Mouse (Mus musculus) adrenal gland, adult (tissue): Measurements from ENCODE around the gene Gpr182.
A peak's percentile ranks its signal among the peaks of the same experiment; 100 is the strongest.

Experiments
- DNase-seq, 2 experiments: peaks; one replicate each; pipeline ENCODE4 v3.0.0; 2022 to 2023; ENCODE audit warnings: low spot score in 1 of 2; ENCODE audit not compliant: inconsistent age in 2 of 2

Gene Gpr182

DNA sequence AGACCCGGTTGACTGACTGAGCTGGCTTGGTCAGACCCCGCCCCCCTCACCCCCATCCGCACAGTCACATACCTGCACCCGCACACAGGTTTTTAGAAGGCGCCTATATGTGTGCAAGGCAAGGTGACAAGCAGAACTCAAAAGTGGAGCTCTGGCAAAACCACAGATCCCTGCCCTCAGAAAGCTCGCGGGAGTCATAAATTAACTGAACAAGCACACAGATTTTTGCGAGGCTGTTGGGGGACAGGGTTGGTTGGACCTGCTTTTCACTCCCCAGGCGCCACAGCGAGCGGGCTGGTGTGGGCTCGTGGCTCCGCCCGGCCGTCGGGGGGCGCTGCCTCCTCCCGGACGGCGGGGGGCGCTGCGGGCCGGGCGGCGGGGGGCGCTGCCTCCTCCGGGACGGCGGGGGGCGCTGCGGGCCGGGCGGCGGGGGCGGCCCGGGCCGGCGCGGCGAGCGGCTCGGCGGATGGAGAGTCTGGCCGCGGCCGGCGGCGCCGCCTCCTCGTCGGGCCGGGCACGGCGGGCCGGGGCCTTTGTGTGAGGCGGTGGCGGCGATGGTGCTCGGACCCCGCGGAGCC is 12.4 kb downstream of the Gpr182 start, which contains the start of gene Zbtb39:
Zbtb39 (plus strand) TSS at position 456 of the 578 bp plus-strand sequence.
- peak; percentile 87 to 94 for DNase-seq

DNA sequence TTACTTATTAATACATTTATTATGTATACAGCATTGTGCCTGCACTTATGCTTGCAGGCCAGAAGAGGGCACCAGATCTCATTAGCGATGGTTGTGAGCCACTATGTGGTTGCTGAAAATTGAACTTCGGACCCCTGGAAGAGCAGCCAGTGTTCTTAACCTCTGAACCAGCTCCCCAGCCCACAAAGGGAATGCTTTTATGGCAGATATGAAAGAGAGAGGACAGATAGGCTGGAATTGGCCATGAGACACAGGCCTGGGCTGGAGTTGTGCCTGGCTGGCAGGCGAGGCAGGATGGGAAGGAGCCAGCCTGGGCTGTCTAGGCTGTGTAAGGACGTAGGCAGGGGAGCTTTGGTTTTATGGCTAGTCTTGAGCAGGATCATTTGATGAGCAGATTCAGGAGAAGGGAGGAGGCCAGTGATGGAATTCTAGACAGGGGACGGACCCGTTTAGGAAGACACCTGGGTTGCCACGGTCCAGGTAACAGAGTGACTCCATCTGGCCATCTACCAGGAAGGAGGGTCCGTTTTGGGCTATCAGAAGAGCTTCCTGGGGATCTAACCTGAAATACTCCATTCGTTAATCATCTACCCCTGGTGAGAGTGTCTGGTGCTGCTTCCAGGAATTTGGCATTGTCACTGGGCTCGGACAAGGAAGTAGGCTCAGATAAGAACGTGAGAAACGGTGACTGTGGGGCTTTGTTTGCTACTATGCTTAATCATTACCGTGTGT is 13.2 kb downstream of the Gpr182 start:
- peak in 1 of 2 experiments; percentile 69 for DNase-seq

DNA sequence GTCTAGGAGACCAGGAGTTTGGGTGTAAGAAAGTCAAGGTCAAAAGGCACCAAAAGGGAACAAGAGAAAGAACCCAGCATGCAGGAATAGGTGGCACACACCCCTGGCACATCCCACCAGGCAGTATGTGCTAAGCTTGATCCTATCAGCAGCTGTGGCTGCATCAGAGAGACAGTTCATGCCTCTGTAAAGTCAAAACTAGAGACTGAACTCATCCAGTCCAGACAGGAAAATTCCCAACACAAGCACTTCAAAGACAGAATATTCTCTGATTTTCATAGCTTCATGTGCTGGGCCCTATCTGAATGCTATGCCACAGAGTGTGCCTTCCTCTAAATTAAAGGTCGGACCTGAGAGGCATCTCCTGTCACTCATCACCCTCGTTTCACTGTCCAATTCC is 14.0 kb downstream of the Gpr182 start:
- peak in 1 of 2 experiments; percentile 42 for DNase-seq

- DNase-seq: peak in 1 of 2 experiments; percentile 60
These were observed 14.6 kb downstream of the Gpr182 start for GRCm38 (mm10) chr10:127736916-127737315.

DNA sequence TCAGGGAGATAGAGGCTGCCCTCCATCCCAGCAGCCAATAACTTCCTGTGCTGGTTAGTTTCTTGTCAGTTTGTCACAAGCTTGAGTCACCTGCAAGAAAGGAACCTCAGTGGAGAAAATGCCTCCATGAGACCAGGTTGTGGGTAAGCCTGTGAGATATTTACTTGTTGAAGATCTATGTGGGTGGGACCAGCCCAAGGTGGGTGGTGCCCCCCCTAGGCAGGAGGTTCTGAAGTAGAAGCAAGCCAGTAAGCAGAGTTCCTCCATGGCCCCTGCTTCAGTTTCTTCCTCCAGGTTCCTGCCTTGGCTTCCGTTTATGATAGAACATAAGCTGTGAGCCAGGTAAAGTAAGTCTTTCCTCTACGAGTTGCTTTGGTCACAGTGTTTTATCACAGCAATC is 15.3 kb downstream of the Gpr182 start:
- peak in 1 of 2 experiments; percentile 38 for DNase-seq

- DNase-seq: peak in 1 of 2 experiments; percentile 69
These were observed 17.1 kb downstream of the Gpr182 start for GRCm38 (mm10) chr10:127734434-127734833.

DNA sequence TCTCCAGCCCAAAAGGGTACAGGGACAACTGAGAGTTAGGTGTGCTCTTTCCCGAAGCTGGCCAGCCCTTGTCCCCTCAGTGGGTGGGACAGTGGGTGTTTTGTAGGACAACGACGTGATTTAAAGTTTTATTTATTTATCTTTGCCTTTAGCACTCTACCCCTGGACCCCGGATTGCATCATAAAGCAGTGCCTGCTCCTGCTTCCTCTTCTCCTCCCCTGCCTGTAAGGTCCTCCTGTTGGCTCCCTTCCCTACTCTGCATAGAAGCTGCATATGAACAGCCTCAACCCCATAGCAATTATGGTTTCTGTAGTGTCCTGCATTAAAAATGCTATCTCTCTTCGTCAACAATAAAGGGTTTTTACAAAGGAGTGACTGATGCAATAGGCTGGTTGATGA is 20.1 kb downstream of the Gpr182 start:
- no peak for DNase-seq

GRCm38 (mm10) chr10:127730933-127731310 is 20.6 kb downstream of the Gpr182 start:
- no peak for DNase-seq

DNA sequence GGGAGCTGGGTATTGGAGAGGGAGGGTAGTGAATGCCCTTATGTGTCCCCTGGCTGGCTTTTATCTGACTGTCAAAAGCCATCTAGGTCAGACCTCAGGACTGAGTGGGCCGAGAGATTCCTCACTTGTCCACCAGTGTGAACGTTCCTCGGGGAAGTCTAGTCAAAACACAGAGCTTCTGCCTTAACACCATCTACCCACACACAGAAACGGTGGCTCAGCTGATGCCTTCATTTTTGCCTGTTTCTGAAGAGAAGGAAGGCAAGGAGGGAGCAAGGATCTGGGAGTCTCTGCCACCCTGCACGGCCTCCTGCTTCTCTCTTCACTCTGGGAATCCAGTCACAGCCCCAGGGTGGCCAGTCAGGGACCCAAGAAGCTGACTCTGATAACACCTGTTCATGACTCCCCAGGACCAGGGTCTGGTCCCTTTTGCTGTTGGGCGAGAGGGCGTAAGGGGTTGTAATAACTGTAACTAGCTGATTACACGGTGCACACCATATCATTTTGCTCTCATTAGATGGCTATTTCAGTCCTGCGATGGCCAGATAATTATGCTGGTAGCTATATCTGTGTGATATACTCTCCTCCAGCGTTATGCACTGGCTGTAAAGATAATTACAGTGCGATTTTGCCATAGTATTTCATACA is 21.1 kb downstream of the Gpr182 start:
- no peak for DNase-seq

- DNase-seq: no peak
These were observed 23.1 kb downstream of the Gpr182 start for GRCm38 (mm10) chr10:127728437-127728836.

DNA sequence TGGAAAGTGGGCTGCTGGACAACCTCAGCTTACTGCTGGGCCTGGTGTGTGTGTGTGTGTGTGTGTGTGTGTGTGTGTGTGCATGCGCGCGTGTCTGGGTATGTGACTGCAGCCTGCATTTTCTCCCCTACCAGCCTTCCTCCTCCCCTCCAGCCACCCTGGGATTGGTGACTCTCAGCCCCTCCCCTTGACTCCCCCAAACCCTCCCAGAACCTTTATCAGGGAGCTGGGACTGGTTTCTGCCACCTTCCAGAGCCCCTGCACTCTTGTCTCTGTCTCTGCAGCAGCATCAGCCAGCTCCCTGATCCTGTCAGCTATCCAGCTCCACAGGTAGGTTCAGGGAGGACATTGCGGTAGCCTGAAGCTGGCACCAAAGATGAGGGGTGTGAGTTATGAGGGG is 26.4 kb downstream of the Gpr182 start:
- no peak for DNase-seq

GRCm38 (mm10) chr10:127724178-127724577 is 27.4 kb downstream of the Gpr182 start, which contains the start of gene Tac2:
TSS of gene Tac2 (plus strand) at chr10:127724478.
- no peak for DNase-seq

GRCm38 (mm10) chr10:127721671-127722418 is 29.7 kb downstream of the Gpr182 start:
- no peak for DNase-seq

DNA sequence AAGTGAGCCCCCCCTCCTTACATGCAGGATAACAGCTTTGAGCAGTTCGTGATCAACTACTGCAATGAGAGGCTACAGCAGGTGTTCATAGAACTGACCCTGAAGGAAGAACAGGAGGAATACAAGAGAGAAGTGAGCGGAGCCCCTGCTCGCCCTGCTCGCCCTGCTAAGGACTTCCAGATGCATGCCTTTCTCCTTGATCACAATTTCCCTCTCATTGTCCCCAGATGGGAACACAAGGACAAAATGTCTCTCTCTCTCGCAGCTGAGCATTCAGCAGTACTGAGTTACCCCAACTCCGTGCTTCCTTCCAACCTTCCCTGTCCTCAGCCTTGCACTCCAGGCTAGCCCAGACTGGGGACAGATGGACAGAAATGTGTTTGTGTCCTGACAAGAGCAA is 38.8 kb downstream of the Gpr182 start:
- DNase-seq: no peak

- DNase-seq: no peak
These were observed 41.2 kb downstream of the Gpr182 start for GRCm38 (mm10) chr10:127710331-127710730.

DNA sequence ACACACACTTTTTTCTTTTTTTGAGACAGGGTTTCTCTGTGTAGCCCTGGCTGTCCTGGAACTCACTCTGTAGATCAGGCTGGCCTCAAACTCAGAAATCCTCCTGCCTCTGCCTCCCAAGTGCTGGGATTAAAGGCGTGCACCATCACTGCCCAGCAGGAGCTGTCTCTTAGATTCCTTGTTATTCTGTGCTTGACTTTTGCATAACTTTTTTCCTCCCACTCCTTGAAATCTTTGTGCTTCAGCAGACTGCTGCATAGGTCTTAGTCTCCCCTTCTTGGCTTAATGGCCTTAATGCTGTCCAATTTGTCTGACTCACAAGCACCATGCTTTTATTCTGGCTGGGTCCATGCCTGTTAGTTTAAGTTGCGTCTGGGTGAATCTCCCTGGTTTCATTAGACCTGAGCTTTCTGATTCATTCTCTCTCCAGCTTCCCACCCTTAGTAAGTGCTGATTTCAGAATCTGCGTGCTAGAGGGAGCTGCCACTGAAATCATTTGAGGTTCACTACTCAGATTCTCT is 42.6 kb downstream of the Gpr182 start:
- peak in 1 of 2 experiments; percentile 65 for DNase-seq

DNA sequence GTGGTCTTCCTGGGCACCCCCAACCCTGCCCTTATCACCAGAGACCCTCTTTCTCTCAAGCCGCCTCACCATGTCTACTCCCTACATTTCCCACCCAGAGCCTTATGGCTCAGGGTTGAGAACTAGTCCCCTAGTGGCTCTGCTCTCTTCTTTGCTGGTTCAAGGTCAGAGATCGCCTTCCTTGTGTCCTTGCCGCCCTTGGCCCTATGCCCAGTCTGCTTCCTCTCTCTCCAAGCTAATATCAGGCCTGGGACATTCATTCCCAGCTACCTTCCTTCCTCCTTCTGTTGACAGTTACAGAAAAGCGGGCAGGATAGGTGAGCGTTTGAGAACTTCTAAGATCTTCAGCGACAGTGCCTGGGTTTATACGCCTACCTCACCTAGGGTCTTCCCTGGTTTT is 43.8 kb downstream of the Gpr182 start:
- peak; percentile 88 to 93 for DNase-seq

DNA sequence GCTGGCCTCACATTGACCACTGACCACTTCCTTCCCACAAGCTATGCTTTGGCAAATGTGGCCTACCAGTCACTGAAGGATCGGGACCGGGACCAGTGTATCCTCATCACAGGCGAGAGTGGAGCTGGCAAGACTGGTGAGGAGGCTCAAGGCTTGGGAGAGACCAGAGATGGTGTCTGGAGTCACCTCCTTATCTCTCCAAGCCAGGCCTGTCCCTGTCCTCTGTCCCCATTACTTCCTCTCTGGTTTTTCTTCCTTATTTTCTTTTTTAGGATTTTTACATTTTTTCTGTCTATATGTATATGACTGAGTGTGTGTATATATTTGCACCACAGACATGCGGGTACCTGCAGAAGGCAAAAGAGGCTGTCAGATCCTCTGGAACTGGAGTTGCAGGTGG is 45.7 kb downstream of the Gpr182 start:
- DNase-seq: no peak

GRCm38 (mm10) chr10:127704766-127705220 is 46.7 kb downstream of the Gpr182 start, which contains the start of gene Myo1a:
TSS of gene Myo1a (plus strand) at chr10:127705170.
- no peak for DNase-seq

- DNase-seq: no peak
These were observed 47.2 kb downstream of the Gpr182 start for GRCm38 (mm10) chr10:127704293-127704692.

DNA sequence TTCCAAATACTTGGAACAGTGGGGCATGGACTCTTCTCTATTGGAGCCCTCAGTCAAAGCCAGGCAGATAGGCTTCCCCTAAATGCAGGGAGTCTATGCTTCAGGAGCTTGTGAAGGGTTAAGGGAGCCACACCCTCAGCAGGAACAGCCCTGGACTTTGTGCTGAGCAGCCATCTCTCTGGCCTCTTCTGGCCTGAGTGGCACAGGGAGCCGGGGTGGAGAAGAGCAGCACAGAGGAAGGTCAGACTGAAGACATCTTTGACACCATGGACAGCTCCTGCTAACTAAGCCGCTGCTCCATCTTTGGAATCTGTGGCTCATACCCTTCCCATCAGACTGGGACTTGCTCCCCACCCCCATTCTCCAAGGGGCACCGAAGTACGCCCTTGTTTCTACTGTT is 48.2 kb downstream of the Gpr182 start:
- peak in 1 of 2 experiments; percentile 46 for DNase-seq
